Mouse (Mus musculus) CH12.LX (cell line): ENCODE results near the gene March7.

Experiments used
- CHD2 ChIP-seq: IDR thresholded peaks from 2 replicates; pipeline ENCODE4 v1.6.1; 2011; ENCODE audit warnings: low read length, improper control_type of control experiment
- CTCF ChIP-seq, 2 experiments: IDR thresholded peaks in 1 of 2; conservative IDR thresholded peaks in 1 of 2; 2 replicates each; pipeline ENCODE4 v1.5.1; 2011 to 2012; ENCODE audit warnings: low read depth in 2 of 2, low read length in 2 of 2, improper control_type of control experiment in 1 of 2, inconsistent platforms in 1 of 2, mild to moderate bottlenecking in 1 of 2, moderate library complexity in 1 of 2
- E2F4 ChIP-seq: IDR thresholded peaks from 2 replicates; pipeline ENCODE4 v1.6.1; 2011; ENCODE audit warnings: low read depth, low read length, improper control_type of control experiment; ENCODE audit not compliant: insufficient replicate concordance
- EP300 ChIP-seq: IDR thresholded peaks from 2 replicates; pipeline ENCODE4 v1.6.1; 2011; ENCODE audit warnings: low read length, improper control_type of control experiment
- MAFK ChIP-seq: IDR thresholded peaks from 2 replicates; pipeline ENCODE4 v1.6.1; 2011; ENCODE audit warnings: low read length, improper control_type of control experiment; ENCODE audit not compliant: insufficient replicate concordance
- MAX ChIP-seq: IDR thresholded peaks from 2 replicates; pipeline ENCODE4 v1.6.1; 2011; ENCODE audit warnings: low read length, improper control_type of control experiment
- MYC ChIP-seq: IDR thresholded peaks from 2 replicates; pipeline ENCODE4 v1.6.1; 2011; ENCODE audit warnings: low read depth, mild to moderate bottlenecking, improper control_type of control experiment, low read length
- POLR2A ChIP-seq: IDR thresholded peaks from 2 replicates; pipeline ENCODE4 v1.6.1; 2011; ENCODE audit warnings: low read depth, mild to moderate bottlenecking, improper control_type of control experiment, low read length
- USF1 ChIP-seq: IDR thresholded peaks from 2 replicates; pipeline ENCODE4 v1.6.1; 2014; ENCODE audit warnings: low read depth, mild to moderate bottlenecking, inconsistent platforms, low read length, improper control_type of control experiment
- USF2 ChIP-seq: conservative IDR thresholded peaks from 2 replicates; pipeline ENCODE4 v1.6.1; 2011; ENCODE audit warnings: low read depth, low read length, improper control_type of control experiment
- ZNF384 ChIP-seq: IDR thresholded peaks from 2 replicates; pipeline ENCODE4 v1.6.1; 2012; ENCODE audit warnings: low read depth, low read length, improper control_type of control experiment, inconsistent platforms

DNA sequence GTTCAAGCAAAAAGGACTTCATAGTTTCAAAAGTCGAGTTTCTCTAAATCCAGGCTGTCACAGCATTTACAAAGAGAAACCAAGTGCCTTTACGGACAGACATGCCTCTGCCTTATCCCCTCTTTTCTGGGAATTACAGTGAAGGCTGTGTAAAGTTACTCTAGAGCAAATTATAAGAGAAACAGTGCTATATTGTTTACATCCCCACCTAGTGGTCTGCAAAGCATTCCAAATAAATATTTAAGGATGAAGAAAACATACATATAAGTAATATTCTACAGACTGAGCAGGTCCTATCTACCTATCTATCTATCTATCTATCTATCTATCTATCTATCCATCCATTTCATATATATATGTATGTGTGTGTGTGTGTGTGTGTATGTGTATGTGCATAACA, 28.0 kb upstream of the March7 start:
- peak in 1 of 2 experiments; percentile 47; a peak in 2 of 4 replicates for TF ChIP-seq CTCF (conservative IDR thresholded peaks at IDR 0.05 in 1 of 2, IDR thresholded peaks at IDR 0.05 in 1 of 2; ENCODE audit: low read depth in 2 of 2, low read length in 2 of 2)
- TF ChIP-seq CHD2: no peak
- no peak for TF ChIP-seq ZNF384
- no peak for TF ChIP-seq POLR2A
- TF ChIP-seq USF2: no peak
- no peak for TF ChIP-seq EP300
- TF ChIP-seq USF1: no peak
- no peak for TF ChIP-seq MYC
- TF ChIP-seq MAX: no peak
- no peak for TF ChIP-seq E2F4
- no peak for TF ChIP-seq MAFK
